Mouse (Mus musculus) MEL (cell line): ENCODE measurements at regions not wholly inside any gene's neighbourhood (a gene's known extent, or its start where the extent isn't known, plus 50 kb on each side); places are given as distances from the start of the nearest gene placed in this dataset.

Experiments
- BHLHE40 ChIP-seq: IDR thresholded peaks from 2 replicates; pipeline ENCODE4 v1.6.1; 2012; ENCODE audit warnings: low read depth, mild to moderate bottlenecking, inconsistent platforms, low read length, improper control_type of control experiment, borderline replicate concordance
- CHD2 ChIP-seq: IDR thresholded peaks from 2 replicates; pipeline ENCODE4 v1.6.1; 2011; ENCODE audit warnings: low read length, improper control_type of control experiment
- CTCF ChIP-seq, 3 experiments: IDR thresholded peaks in 2 of 3; conservative IDR thresholded peaks in 1 of 3; 2 replicates each; pipeline ENCODE4 v1.5.1; 2011 to 2012; ENCODE audit warnings: low read length in 3 of 3, low read depth in 2 of 3, mild to moderate bottlenecking in 2 of 3, improper control_type of control experiment in 1 of 3, inconsistent platforms in 1 of 3, mixed read lengths in 1 of 3, moderate library complexity in 1 of 3; ENCODE audit not compliant: control insufficient read depth in 1 of 3, insufficient read depth in 1 of 3, poor library complexity in 1 of 3, severe bottlenecking in 1 of 3
- EP300 ChIP-seq, 2 experiments: IDR thresholded peaks; 2 replicates each; pipeline ENCODE4 v1.6.1; 2011; ENCODE audit warnings: improper control_type of control experiment in 2 of 2, low read length in 2 of 2, low read depth in 1 of 2, mild to moderate bottlenecking in 1 of 2
- GATA1 ChIP-seq: IDR thresholded peaks from 2 replicates; pipeline ENCODE4 v1.6.1; 2011; ENCODE audit warnings: low read depth, low read length, improper control_type of control experiment
- HCFC1 ChIP-seq: IDR thresholded peaks from 2 replicates; pipeline ENCODE4 v1.6.1; 2012; ENCODE audit warnings: low read depth, mild to moderate bottlenecking, inconsistent platforms, low read length, improper control_type of control experiment, moderate library complexity
- KAT2A ChIP-seq: conservative IDR thresholded peaks from 2 replicates; pipeline ENCODE4 v1.6.1; 2012; ENCODE audit warnings: low read depth, low read length, improper control_type of control experiment, inconsistent platforms
- MAFK ChIP-seq: IDR thresholded peaks from 2 replicates; pipeline ENCODE4 v1.6.1; 2011; ENCODE audit warnings: low read depth, mild to moderate bottlenecking, low read length, improper control_type of control experiment, borderline replicate concordance
- MAX ChIP-seq: IDR thresholded peaks from 2 replicates; pipeline ENCODE4 v1.6.1; 2011; ENCODE audit warnings: low read length, improper control_type of control experiment
- POLR2A ChIP-seq, 2 experiments: IDR thresholded peaks; 2 replicates each; pipeline ENCODE4 v1.6.1; 2011 to 2012; ENCODE audit warnings: low read length in 2 of 2, mild to moderate bottlenecking in 2 of 2, control low read depth in 1 of 2, improper control_type of control experiment in 1 of 2, low read depth in 1 of 2, moderate library complexity in 1 of 2; ENCODE audit not compliant: control insufficient read depth in 1 of 2, insufficient read depth in 1 of 2, poor library complexity in 1 of 2
- SIN3A ChIP-seq: IDR thresholded peaks from 2 replicates; pipeline ENCODE4 v1.6.1; 2012; ENCODE audit warnings: low read length, improper control_type of control experiment, inconsistent platforms
- TBP ChIP-seq: IDR thresholded peaks from 2 replicates; pipeline ENCODE4 v1.8.0; 2011; ENCODE audit warnings: low read depth, low read length, improper control_type of control experiment
- TCF12 ChIP-seq: IDR thresholded peaks from 2 replicates; pipeline ENCODE4 v1.6.1; 2014; ENCODE audit warnings: low read depth, mild to moderate bottlenecking, inconsistent platforms, low read length, improper control_type of control experiment, moderate library complexity
- ZKSCAN1 ChIP-seq: IDR thresholded peaks from 2 replicates; pipeline ENCODE4 v1.6.1; 2012; ENCODE audit warnings: low read depth, mild to moderate bottlenecking, inconsistent platforms, low read length, improper control_type of control experiment, moderate library complexity

DNA sequence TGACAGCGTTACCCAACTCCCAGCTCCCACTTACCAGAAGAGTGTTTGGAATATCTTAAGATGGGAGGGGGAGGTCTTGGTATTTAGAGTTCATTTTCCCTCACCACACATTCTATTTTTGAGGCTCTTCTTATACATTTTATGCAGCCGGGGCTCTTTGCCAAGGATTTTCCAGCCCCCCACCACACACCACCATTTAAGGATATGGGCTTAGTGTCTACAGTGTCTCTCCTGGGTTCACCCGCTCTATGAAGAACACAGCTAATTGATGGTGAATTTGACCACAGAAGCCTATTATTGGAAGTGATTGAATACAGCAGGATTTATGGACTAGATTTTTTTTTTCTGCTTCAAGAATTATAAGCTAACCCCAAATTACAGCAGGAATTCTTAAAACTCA, 169.9 kb upstream of the Gmds start:
- TF ChIP-seq BHLHE40, result no peak
- TF ChIP-seq ZKSCAN1, result no peak
- no peak for TF ChIP-seq CHD2
- no peak for TF ChIP-seq POLR2A (IDR thresholded peaks at IDR 0.05; ENCODE audit: control insufficient read depth in 1 of 2, insufficient read depth in 1 of 2, low read depth in 1 of 2, low read length in 2 of 2, poor library complexity in 1 of 2)
- no peak for TF ChIP-seq CTCF (IDR thresholded peaks at IDR 0.05 in 2 of 3, conservative IDR thresholded peaks at IDR 0.05 in 1 of 3; ENCODE audit: control insufficient read depth in 1 of 3, insufficient read depth in 1 of 3, low read depth in 2 of 3, low read length in 3 of 3, poor library complexity in 1 of 3, severe bottlenecking in 1 of 3)
- TF ChIP-seq MAX, result no peak
- no peak for TF ChIP-seq TCF12
- TF ChIP-seq KAT2A, result no peak
- no peak for TF ChIP-seq HCFC1
- no peak for TF ChIP-seq TBP
- no peak for TF ChIP-seq EP300 (IDR thresholded peaks at IDR 0.05; ENCODE audit: low read depth in 1 of 2, low read length in 2 of 2)
- TF ChIP-seq SIN3A, result no peak
- TF ChIP-seq MAFK, result no peak
- TF ChIP-seq GATA1, result no peak
